Mouse (Mus musculus) heart, embryonic 13.5 days (tissue): Measurements from ENCODE around the gene Rxfp2. TPM values are rescaled to one million over a fixed set of nuclear protein-coding genes. Genes with fewer than 3 reads are reported as not detected.

Experiments used
- ATAC-seq: fragments of 200-750 bp; cut with Nextera tagmentation; 2 replicates; pipeline ENCODE4 v1.8.0; 2017; ENCODE audit warnings: moderate TSS enrichment; ENCODE audit not compliant: insufficient number of reproducible peaks, low FRiP score, low TSS enrichment; ENCODE audit errors: extremely low read depth
- H3K27ac ChIP-seq: fragments of 300-500 bp; sonication (generic); replicated peaks from 2 replicates; pipeline ENCODE4 v1.5.1; 2015; ENCODE audit warnings: moderate library complexity, mild to moderate bottlenecking, inconsistent platforms
- H3K27me3 ChIP-seq: fragments of 300-500 bp; sonication (generic); replicated peaks from 2 replicates; pipeline ENCODE4 v1.6.1; 2015; ENCODE audit warnings: mild to moderate bottlenecking, inconsistent platforms
- H3K36me3 ChIP-seq: fragments of 300-500 bp; sonication (generic); 2 replicates; pipeline ENCODE4 v1.6.1; 2015; ENCODE audit warnings: mild to moderate bottlenecking, inconsistent platforms
- H3K4me1 ChIP-seq: fragments of 300-500 bp; sonication (generic); 2 replicates; pipeline ENCODE4 v1.6.1; 2015; ENCODE audit warnings: inconsistent platforms
- H3K4me2 ChIP-seq: fragments of 300-500 bp; sonication (generic); 2 replicates; pipeline ENCODE4 v1.6.1; 2015; ENCODE audit warnings: inconsistent platforms, mild to moderate bottlenecking, moderate library complexity
- H3K4me3 ChIP-seq: fragments of 300-500 bp; sonication (generic); 2 replicates; pipeline ENCODE4 v1.5.1; 2015; ENCODE audit warnings: moderate library complexity, mild to moderate bottlenecking, inconsistent platforms
- H3K9ac ChIP-seq: fragments of 300-500 bp; sonication (generic); 2 replicates; pipeline ENCODE4 v1.6.1; 2015; ENCODE audit warnings: inconsistent platforms, mild to moderate bottlenecking, moderate library complexity
- H3K9me3 ChIP-seq: fragments of 300-500 bp; sonication (generic); 2 replicates; pipeline ENCODE4 v1.6.1; 2016; ENCODE audit warnings: inconsistent platforms
- WGBS: fragments of 180-500 bp; shearing (Covaris S2); methylation state at CpG from one replicate; pipeline ENCODE4 v1.1.7; 2015; ENCODE audit warnings: mixed read lengths; 5-methylcytosine and 5-hydroxymethylcytosine counted together
- polyA plus RNA-seq: library from polyadenylated mRNA; unstranded; fragments of >200 nt; fragmentation: Nextera tagmentation; extraction: Ambion mirVana; gene quantifications from 2 replicates; pipeline ENCODE4 v1.2.1, GENCODE M21; 2015

Gene Rxfp2
- polyA plus RNA-seq, 1 experiment from 2014 or later = 0.27 TPM

DNA sequence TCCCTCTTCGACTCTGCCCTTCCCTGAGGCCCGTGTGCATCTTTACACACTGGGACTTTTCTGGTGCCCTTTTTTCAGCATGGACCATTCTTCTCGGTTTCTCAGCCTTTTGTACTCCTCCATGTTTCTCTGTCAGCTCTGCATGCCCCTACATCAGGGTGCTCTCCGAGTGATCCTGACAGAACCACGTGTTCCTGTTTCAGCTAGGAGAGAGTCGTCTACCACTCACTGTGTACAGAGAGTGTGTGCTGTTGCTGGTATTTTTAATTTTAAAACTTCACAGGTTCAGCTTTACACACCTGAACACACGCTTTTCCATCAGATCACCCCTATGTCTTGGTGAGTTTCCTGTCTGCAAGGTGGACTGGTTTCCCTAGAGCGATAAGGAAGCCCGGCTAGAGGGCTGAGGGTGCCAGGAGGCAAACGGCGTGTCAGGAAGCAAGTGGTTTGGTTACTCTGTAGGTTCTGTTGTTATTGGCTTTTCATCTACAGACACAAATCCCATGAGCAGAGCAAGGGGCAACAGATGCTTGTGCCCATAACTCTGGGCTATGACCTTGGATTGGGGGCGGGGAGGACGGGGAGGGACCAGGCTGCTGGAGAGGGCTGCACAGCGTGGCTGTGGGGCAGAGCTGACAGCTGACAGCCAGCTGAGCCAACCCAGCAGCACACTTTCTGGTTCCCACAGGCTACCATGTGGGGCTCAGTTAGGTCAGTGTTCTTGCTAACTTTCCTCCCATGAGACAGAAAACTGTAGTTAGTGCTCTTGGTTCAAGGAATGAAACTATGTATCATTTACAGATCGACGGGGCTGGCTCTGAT, 97.0 kb downstream of the Rxfp2 start:
- peak overlapping the region; percentile 45 for H3K9ac ChIP-seq
- 38% methylated on average over 16 of the region's 16 CpGs for WGBS
- H3K27me3 ChIP-seq = no peaks in the 10 kb centered on the region
- H3K4me1 ChIP-seq = peaks cover 36% of the 10 kb centered on the region
- peak overlapping the region; percentile 34 for H3K4me2 ChIP-seq
- H3K36me3 ChIP-seq = no peaks in the 10 kb centered on the region
- peak overlapping the region; percentile 78 for H3K27ac ChIP-seq
- no peak overlapping the region for H3K4me3 ChIP-seq
- ATAC-seq = no peak; the same call in 1 of the 2 replicates
- H3K9me3 ChIP-seq = peaks cover 6% of the 10 kb centered on the region; the same call in 1 of the 2 replicates

DNA sequence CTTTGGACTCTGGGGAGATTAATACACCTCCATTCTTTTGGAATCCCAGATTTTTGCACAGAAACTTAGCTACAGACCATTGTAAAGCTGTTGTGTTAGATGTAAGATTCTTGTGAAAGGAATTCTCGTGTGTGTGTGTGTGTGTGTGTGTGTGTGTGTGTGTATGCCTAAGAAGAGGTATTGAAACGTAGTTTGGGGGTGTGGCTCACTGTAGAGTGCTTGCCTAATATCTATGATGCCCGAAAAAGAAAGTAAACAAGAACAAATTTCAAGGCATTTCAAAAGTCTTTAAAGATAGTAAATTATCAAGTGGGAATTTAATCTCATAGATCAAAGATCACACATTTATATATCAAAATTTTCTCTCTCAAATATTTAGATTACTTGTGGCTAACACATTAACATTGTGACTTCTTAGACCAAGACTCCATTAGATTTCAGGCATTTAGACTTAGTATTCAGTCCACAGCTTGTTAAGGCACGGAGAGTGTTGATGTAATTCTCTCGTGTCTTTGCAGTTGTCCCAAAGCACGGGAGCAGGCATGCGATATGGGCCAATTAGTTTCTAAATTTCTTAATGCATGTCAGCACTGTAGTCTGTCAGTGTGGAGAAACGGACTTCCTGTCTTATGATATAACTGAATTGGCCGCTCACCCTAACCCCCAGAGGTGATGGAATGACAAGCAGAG, 97.9 kb downstream of the Rxfp2 start:
- peak overlapping the region; percentile 45 for H3K9ac ChIP-seq
- ATAC-seq = no peak

DNA sequence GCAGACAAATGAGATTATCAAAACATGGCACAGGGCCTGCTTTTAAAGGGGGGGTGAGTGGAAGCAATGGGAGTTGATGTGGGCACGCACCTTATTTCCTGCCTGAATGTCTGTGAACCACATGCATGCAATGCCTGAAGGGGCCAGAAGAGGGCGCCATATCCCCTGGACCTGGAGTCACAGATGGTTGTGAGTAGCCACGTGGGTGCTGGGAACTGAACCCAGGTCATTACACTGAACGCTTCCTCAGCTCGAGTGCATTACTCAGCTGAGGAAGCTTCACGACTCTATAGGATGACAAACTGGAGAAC, 98.4 kb downstream of the Rxfp2 start:
- H3K27me3 ChIP-seq = no peaks in the 10 kb centered on the region
- peaks cover 6% of the 10 kb centered on the region; the same call in 1 of the 2 replicates for H3K9me3 ChIP-seq
- ATAC-seq = no peak
- no peak overlapping the region for H3K9ac ChIP-seq
- no peak overlapping the region for H3K4me2 ChIP-seq
- H3K27ac ChIP-seq = no peak overlapping the region
- no peak overlapping the region for H3K4me3 ChIP-seq
- H3K36me3 ChIP-seq = no peaks in the 10 kb centered on the region
- WGBS = 79% methylated on average over 6 of the region's 6 CpGs
- H3K4me1 ChIP-seq = peaks cover 38% of the 10 kb centered on the region

More for the DNA sequence above, 97.9 kb downstream of the Rxfp2 start:
- Histone ChIP-seq H3K4me2 (peak overlapping the region; percentile 34), H3K9me3 (peaks cover 6% of the 10 kb centered on the region; the same call in 1 of the 2 replicates), H3K4me1 (peaks cover 38% of the 10 kb centered on the region), H3K4me3 (no peak overlapping the region), H3K27ac (peak overlapping the region; percentile 78), H3K27me3 (no peaks in the 10 kb centered on the region), H3K36me3 (no peaks in the 10 kb centered on the region)
- 59% methylated on average over 9 of the region's 9 CpGs for WGBS

DNA sequence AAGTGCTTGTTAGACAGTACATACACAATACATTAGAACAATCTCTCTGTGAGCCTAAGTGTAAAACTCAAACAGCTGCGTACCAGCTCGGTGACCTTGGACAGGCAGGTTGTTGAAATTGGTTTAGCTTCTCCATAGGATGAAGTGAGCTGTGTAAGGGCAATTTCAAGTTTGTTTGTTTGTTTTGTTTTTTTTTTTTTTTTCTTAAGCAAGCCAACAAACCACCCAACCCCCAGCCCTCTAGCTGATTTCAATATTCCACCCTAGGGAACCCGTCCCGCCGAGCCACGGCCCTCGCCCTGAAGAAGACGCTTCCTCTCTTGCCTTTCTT, 99.6 kb downstream of the Rxfp2 start:
- no peaks in the 10 kb centered on the region for H3K36me3 ChIP-seq
- no peaks in the 10 kb centered on the region for H3K27me3 ChIP-seq
- peaks cover 6% of the 10 kb centered on the region; the same call in 1 of the 2 replicates for H3K9me3 ChIP-seq
- H3K4me1 ChIP-seq = peaks cover 38% of the 10 kb centered on the region
- H3K4me2 ChIP-seq = peak overlapping the region; percentile 76
- H3K27ac ChIP-seq = peak overlapping the region; percentile 50
- H3K4me3 ChIP-seq = peak overlapping the region; percentile 81
- no peak for ATAC-seq
- WGBS = 21% methylated on average over 8 of the region's 8 CpGs
- peak overlapping the region; percentile 80; the same call in 1 of the 2 replicates for H3K9ac ChIP-seq

DNA sequence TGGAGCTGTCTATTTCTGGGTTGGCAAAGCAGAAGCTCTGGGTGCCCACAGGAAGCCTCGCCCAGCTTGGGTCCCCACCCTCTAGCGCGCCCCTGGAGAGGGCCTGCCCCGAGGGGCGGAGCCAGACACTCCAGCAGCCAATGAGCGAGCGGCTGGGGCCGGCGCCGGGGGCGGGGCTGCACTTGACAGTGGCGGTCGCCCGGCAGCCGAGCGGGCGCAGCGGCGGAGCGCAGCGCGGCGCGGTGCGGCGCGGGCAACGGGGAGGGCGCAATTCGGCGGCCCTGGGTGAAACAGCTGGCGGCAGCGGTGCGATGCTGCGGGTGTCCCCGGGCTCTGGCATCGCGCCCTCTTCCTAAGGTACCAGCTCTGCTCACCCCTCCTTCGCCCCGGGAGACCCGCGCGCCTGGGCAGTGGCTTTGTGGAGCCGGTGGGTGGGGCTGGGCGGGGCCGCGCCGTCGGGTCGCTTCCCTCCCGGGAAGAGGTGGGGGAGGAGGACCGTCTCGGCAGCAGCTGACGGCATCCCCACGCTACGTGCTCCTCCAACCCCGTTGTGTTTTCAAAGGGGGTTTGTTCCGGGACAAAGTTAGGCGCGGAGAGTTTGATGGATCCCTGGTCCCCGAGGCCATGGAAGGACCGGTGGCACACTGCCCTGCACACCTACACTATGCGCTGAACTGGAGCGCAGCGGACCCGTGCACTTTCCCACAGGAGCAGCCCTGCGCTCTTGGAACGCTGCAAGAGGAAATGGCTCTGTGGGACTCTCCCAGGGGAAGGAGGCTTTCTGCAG, 100.2 kb downstream of the Rxfp2 start, which contains the start of gene Fry:
TSS of gene Fry (plus strand) at position 191 of the 787 bp plus-strand sequence.
- H3K4me2 ChIP-seq = peak within 1 kb of the TSS; percentile 76
- H3K36me3 ChIP-seq = no peaks in the 10 kb centered on the region
- H3K4me1 ChIP-seq = peaks cover 38% of the 10 kb centered on the region
- H3K27ac ChIP-seq = peak within 1 kb of the TSS; percentile 56
- ATAC-seq = peak; percentile 94
- H3K9ac ChIP-seq = peak within 1 kb of the TSS; percentile 80
- under 1% methylated on average over 52 of the region's 68 CpGs for WGBS
- no peaks in the 10 kb centered on the region for H3K27me3 ChIP-seq
- peaks cover 6% of the 10 kb centered on the region; the same call in 1 of the 2 replicates for H3K9me3 ChIP-seq
- H3K4me3 ChIP-seq = peak within 1 kb of the TSS; percentile 81

DNA sequence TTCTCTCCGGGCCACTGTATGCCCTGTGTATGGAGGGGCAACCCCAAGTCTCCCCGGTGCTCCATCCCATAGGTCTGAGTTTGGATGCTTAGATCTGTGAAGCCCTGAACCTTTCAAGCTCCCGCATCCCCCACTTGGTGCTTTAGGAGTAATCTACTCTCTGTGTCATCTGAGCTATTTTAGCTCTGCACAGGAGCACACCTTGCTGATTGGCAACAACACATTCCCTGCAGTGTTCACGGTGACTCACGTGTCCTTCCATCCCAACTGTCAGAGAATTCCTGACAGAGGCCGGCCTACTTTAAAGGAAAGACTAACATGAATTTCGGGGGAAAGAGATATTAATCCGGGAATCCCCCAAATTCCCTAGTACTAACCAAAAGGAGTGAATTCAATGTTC, 102.2 kb downstream of the Rxfp2 start:
- H3K9ac ChIP-seq = no peak overlapping the region
- no peak overlapping the region for H3K27ac ChIP-seq
- H3K27me3 ChIP-seq = no peaks in the 10 kb centered on the region
- no peaks in the 10 kb centered on the region for H3K36me3 ChIP-seq
- H3K4me1 ChIP-seq = peaks cover 25% of the 10 kb centered on the region
- H3K4me3 ChIP-seq = no peak overlapping the region
- peaks cover 6% of the 10 kb centered on the region; the same call in 1 of the 2 replicates for H3K9me3 ChIP-seq
- no peak overlapping the region for H3K4me2 ChIP-seq
- ATAC-seq = no peak
- 77% methylated on average over 8 of the region's 8 CpGs for WGBS

DNA sequence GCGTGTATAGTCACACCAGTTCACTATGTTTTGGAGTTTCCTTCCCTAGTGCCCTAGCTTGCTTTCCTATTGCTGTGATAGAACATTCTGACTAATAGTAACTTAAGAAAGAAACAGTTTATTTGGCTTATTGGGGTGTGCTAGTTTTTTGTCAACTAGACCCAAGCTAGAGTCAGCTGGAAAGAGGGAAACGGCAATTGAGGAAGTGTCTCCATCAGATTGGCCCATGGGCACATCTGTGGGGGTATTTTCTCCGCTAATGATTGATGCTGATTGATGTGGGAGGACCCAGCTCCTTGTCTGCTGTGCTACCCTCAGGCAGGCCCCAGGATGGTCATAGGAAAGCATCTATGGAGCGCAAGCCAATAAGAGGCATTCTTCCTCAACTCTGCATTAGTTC, 103.6 kb downstream of the Rxfp2 start:
- Histone ChIP-seq H3K4me1 (peaks cover 15% of the 10 kb centered on the region), H3K36me3 (no peaks in the 10 kb centered on the region), H3K27ac (no peak overlapping the region), H3K27me3 (no peaks in the 10 kb centered on the region), H3K4me2 (no peak overlapping the region), H3K9ac (no peak overlapping the region), H3K9me3 (peaks cover 3% of the 10 kb centered on the region; the same call in 1 of the 2 replicates), H3K4me3 (no peak overlapping the region)
- WGBS = 73% methylated on average over 4 of the region's 4 CpGs
- no peak for ATAC-seq

DNA sequence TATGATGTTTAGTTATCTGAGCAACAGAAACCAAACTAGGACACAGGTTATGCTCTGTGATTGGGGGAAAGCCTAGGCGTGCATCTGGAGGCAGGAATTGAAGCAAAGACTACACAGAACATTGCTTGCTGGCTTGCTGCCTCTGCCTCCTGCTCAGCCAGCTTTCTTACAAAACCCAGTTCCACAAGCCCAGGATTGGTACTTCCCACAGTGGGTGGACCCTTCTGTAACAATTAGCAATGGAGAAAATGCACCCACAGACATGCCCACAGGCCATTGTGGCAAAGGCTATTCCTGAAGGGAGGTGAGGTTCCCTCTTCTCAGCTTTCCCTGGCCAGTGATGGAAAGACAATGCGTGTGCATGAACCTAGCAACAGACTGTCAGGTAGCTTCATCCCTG, 104.1 kb downstream of the Rxfp2 start:
- ATAC-seq = no peak
- 78% methylated on average over 2 of the region's 2 CpGs for whole genome bisulfite sequencing

DNA sequence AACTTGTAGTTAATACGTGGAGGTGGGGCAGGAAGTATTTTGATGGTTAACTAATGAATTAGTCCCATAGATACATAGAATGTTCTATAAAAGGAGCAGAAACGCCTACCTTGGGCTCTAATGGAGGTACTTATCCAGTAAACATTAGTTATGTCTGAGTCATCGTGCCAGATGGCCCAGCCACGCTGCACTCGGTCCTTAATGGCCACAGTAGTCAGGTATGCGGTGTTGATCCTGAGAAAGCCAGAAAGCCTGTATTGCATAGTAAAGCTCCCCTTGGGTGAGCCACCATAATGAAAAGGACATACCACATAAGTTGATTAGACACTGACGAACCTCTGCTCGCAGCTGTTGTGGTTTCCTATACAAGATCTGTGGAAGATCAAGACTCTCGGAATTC, 107.4 kb downstream of the Rxfp2 start:
- H3K9me3 ChIP-seq = no peaks in the 10 kb centered on the region
- no peaks in the 10 kb centered on the region for H3K4me1 ChIP-seq
- H3K4me2 ChIP-seq = no peak overlapping the region
- no peak overlapping the region for H3K27ac ChIP-seq
- H3K9ac ChIP-seq = no peak overlapping the region
- no peaks in the 10 kb centered on the region for H3K27me3 ChIP-seq
- H3K4me3 ChIP-seq = no peak overlapping the region
- no peak for ATAC-seq
- 77% methylated on average over 9 of the region's 9 CpGs for WGBS
- H3K36me3 ChIP-seq = no peaks in the 10 kb centered on the region

More for the DNA sequence above, 104.1 kb downstream of the Rxfp2 start:
- Histone ChIP-seq H3K9me3 (no peaks in the 10 kb centered on the region), H3K4me1 (peaks cover 15% of the 10 kb centered on the region), H3K4me2 (no peak overlapping the region), H3K9ac (no peak overlapping the region), H3K36me3 (no peaks in the 10 kb centered on the region), H3K4me3 (no peak overlapping the region), H3K27ac (no peak overlapping the region), H3K27me3 (no peaks in the 10 kb centered on the region)

DNA sequence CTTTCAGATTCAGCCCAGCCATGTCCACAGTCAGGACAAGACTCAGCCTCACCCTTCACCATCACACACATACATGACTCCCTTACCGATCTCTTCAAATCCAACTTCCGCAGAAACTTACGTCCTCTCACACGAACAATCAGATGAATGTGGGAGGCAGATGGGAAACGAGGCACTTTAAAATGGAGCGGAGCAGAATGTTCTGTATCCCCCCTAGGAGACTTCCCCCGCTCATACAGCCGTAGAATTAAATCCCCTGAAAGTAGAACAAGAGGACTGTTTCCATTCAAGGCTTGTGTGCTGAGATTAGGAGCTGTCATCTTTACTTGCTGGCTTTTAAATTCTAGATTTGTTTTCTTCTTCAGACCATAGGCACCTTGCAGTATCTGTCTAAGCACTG, 110.0 kb downstream of the Rxfp2 start:
- H3K4me1 ChIP-seq = peaks cover 6% of the 10 kb centered on the region; the same call in 1 of the 2 replicates
- H3K27ac ChIP-seq = no peak overlapping the region
- no peaks in the 10 kb centered on the region for H3K9me3 ChIP-seq
- H3K4me2 ChIP-seq = no peak overlapping the region
- no peaks in the 10 kb centered on the region for H3K36me3 ChIP-seq
- H3K27me3 ChIP-seq = no peaks in the 10 kb centered on the region
- WGBS = 72% methylated on average over 8 of the region's 8 CpGs
- no peak for ATAC-seq
- no peak overlapping the region for H3K9ac ChIP-seq
- H3K4me3 ChIP-seq = no peak overlapping the region

DNA sequence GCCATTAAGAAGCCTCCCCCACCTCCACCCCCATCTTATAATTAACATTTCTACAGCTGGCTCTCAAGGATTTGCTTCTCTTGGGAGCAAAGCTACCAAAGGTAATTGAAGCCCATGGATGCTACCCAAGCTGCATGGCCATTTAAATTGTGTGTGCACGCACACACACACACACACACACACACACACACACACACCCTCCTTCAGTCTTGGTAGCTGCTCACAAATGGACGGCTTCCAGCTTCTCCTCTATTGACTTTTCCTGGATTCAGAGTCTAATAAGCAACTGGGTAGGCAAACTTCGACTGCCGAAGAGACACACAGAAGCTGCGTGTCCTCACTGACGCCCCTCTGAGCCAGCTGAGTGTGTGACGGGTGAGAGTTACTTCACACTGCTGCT, 111.7 kb downstream of the Rxfp2 start:
- ATAC-seq = no peak
- H3K4me2 ChIP-seq = no peak overlapping the region
- 82% methylated on average over 7 of the region's 7 CpGs for WGBS

More for the DNA sequence above, 111.7 kb downstream of the Rxfp2 start:
- Histone ChIP-seq H3K36me3 (no peaks in the 10 kb centered on the region), H3K9ac (no peak overlapping the region), H3K27ac (no peak overlapping the region), H3K9me3 (no peaks in the 10 kb centered on the region), H3K27me3 (no peaks in the 10 kb centered on the region), H3K4me1 (peaks cover 6% of the 10 kb centered on the region; the same call in 1 of the 2 replicates), H3K4me3 (no peak overlapping the region)
